Mouse (Mus musculus) ES-Bruce4 (cell line): ENCODE results near the gene Trappc2l.

Source experiments
- CTCF ChIP-seq: IDR thresholded peaks from one replicate; pipeline ENCODE4 v1.8.1; 2011; ENCODE audit warnings: low read depth, low read length
- EP300 ChIP-seq: IDR thresholded peaks from 2 replicates; pipeline ENCODE4 v1.6.1; 2011; ENCODE audit warnings: low read depth, low read length; ENCODE audit not compliant: insufficient read depth
- POLR2A ChIP-seq: IDR thresholded peaks from one replicate; pipeline ENCODE4 v1.8.1; 2011; ENCODE audit warnings: low read length; ENCODE audit not compliant: insufficient read depth

GRCm38 (mm10) chr8:122663670-122664069, 52.2 kb downstream of the Trappc2l start:
- TF ChIP-seq CTCF (no peak), POLR2A (no peak), EP300 (no peak)
